Mouse (Mus musculus) heart, postnatal 10 days (tissue): Measurements from ENCODE around the gene Stat3. TPM values are rescaled to one million over a fixed set of nuclear protein-coding genes. Genes with fewer than 3 reads are reported as not detected.
A peak's percentile ranks its signal among the peaks of the same experiment; 100 is the strongest.

Experiments used
- DNase-seq, 2 experiments: peaks; one replicate each; pipeline ENCODE4 v3.0.0; 2021
- intact Hi-C: fragments of 180-260 bp; cut with DNase I; formaldehyde crosslinking; loops from one replicate; pipeline ENCODE4 v1.15.1; 2025
- total RNA-seq, 2 experiments: library from RNA; stranded (reverse); gene quantifications; 2 replicates each; pipeline ENCODE4 v1.2.3; 2021

Stat3 gene
- total RNA-seq, 2 experiments from 2014 or later, result 110 to 117 TPM

GRCm38 (mm10) chr11:100860198-100861048, 78.9 kb downstream of the Stat3 start:
- intact Hi-C loops, result no loop called here
- DNase-seq, result peak; percentile 91 to 93

- no peak for DNase-seq
- intact Hi-C loops, result no loop called here
These were observed 79.7 kb downstream of the Stat3 start for GRCm38 (mm10) chr11:100859579-100860075.

GRCm38 (mm10) chr11:100858935-100859578, 80.3 kb downstream of the Stat3 start, which contains the start of gene Stat5a:
TSS of gene Stat5a (plus strand) at chr11:100859351.
- intact Hi-C loops, result no loop called here

GRCm38 (mm10) chr11:100857960-100858359, 81.4 kb downstream of the Stat3 start:
- no peak for DNase-seq
- intact Hi-C loops, result no loop called here

More at GRCm38 (mm10) chr11:100858935-100859578, 80.3 kb downstream of the Stat3 start, which contains the start of gene Stat5a:
- DNase-seq, result peak; percentile 90 to 92

GRCm38 (mm10) chr11:100855178-100855577, 84.2 kb downstream of the Stat3 start:
- intact Hi-C loops, result no loop called here
- no peak for DNase-seq

- no peak for DNase-seq
- intact Hi-C loops, result no loop called here
These were observed 85.1 kb downstream of the Stat3 start for GRCm38 (mm10) chr11:100854268-100854667.

- DNase-seq, result no peak
- intact Hi-C loops, result no loop called here
These were observed 86.3 kb downstream of the Stat3 start for GRCm38 (mm10) chr11:100853018-100853417.

GRCm38 (mm10) chr11:100852088-100852487, 87.3 kb downstream of the Stat3 start:
- no peak for DNase-seq
- intact Hi-C loops, result no loop called here

GRCm38 (mm10) chr11:100850778-100851528, 88.4 kb downstream of the Stat3 start:
- peak; percentile 75 to 77 for DNase-seq
- intact Hi-C loops, result no loop called here

GRCm38 (mm10) chr11:100850038-100850777, 89.1 kb downstream of the Stat3 start, which contains the start of gene Stat5b:
TSS of gene Stat5b (minus strand) at chr11:100850724.
- peak; percentile 82 to 85 for DNase-seq

GRCm38 (mm10) chr11:100849456-100850037, 89.8 kb downstream of the Stat3 start:
- no peak for DNase-seq
- intact Hi-C loops, result no loop called here

More at GRCm38 (mm10) chr11:100850038-100850777, 89.1 kb downstream of the Stat3 start, which contains the start of gene Stat5b:
- intact Hi-C loops, result no loop called here

GRCm38 (mm10) chr11:100848789-100849379, 90.5 kb downstream of the Stat3 start:
- no peak for DNase-seq
- intact Hi-C loops, result no loop called here

GRCm38 (mm10) chr11:100848080-100848479, 91.3 kb downstream of the Stat3 start:
- intact Hi-C loops, result no loop called here

GRCm38 (mm10) chr11:100847572-100847971, 91.8 kb downstream of the Stat3 start:
- intact Hi-C loops, result no loop called here
- no peak for DNase-seq

More at GRCm38 (mm10) chr11:100848080-100848479, 91.3 kb downstream of the Stat3 start:
- DNase-seq, result no peak

- intact Hi-C loops, result no loop called here
- no peak for DNase-seq
These were observed 93.5 kb downstream of the Stat3 start for GRCm38 (mm10) chr11:100845793-100846192.

- no peak for DNase-seq
- intact Hi-C loops, result no loop called here
These were observed 95.2 kb downstream of the Stat3 start for GRCm38 (mm10) chr11:100844121-100844520.

GRCm38 (mm10) chr11:100843070-100843669, 96.2 kb downstream of the Stat3 start:
- no peak for DNase-seq
- intact Hi-C loops, result no loop called here

GRCm38 (mm10) chr11:100842025-100842424, 97.3 kb downstream of the Stat3 start:
- intact Hi-C loops, result no loop called here
- DNase-seq, result no peak

GRCm38 (mm10) chr11:100840866-100841265, 98.5 kb downstream of the Stat3 start:
- DNase-seq, result no peak
- intact Hi-C loops, result no loop called here
